Mouse (Mus musculus): Measurements from ENCODE around the gene Map3k4.

Map3k4 gene

GRCm38 (mm10) chr17:12195604-12196003 lies 123.0 kb downstream of the Map3k4 start:
- no peak for ATAC-seq (ENCODE audit: insufficient number of reproducible peaks, low FRiP score, low TSS enrichment)

- ATAC-seq (ENCODE audit: insufficient number of reproducible peaks, low FRiP score, low TSS enrichment) = no peak
These were observed 123.5 kb downstream of the Map3k4 start for GRCm38 (mm10) chr17:12195137-12195536.

GRCm38 (mm10) chr17:12187782-12188181 lies 130.8 kb downstream of the Map3k4 start:
- ATAC-seq (ENCODE audit: insufficient number of reproducible peaks, low FRiP score, low TSS enrichment) = no peak

- ATAC-seq (ENCODE audit: insufficient number of reproducible peaks, low FRiP score, low TSS enrichment) = no peak
These were observed 132.3 kb downstream of the Map3k4 start for GRCm38 (mm10) chr17:12186341-12186740.

GRCm38 (mm10) chr17:12185855-12186254 lies 132.7 kb downstream of the Map3k4 start:
- ATAC-seq (ENCODE audit: insufficient number of reproducible peaks, low FRiP score, low TSS enrichment) = no peak

- no peak for ATAC-seq (ENCODE audit: insufficient number of reproducible peaks, low FRiP score, low TSS enrichment)
These were observed 134.3 kb downstream of the Map3k4 start for GRCm38 (mm10) chr17:12184283-12184682.

GRCm38 (mm10) chr17:12182702-12183485 lies 135.7 kb downstream of the Map3k4 start:
- ATAC-seq (ENCODE audit: insufficient number of reproducible peaks, low FRiP score, low TSS enrichment) = no peak

- ATAC-seq (ENCODE audit: insufficient number of reproducible peaks, low FRiP score, low TSS enrichment) = no peak
These were observed 138.8 kb downstream of the Map3k4 start for GRCm38 (mm10) chr17:12179766-12180165.

- ATAC-seq (ENCODE audit: insufficient number of reproducible peaks, low FRiP score, low TSS enrichment) = no peak
These were observed 139.3 kb downstream of the Map3k4 start for GRCm38 (mm10) chr17:12179339-12179738.

Measured in cerebellum, adult (tissue).